Mouse (Mus musculus): Measurements from ENCODE around the gene Crip1. TPM values are rescaled to one million over a fixed set of nuclear protein-coding genes. Genes with fewer than 3 reads are reported as not detected.

The Crip1 gene
- total RNA-seq, 1 experiment = 173 TPM

GRCm38 (mm10) chr12:113133861-113134403 is 12.2 kb upstream of the Crip1 start:
- TF ChIP-seq HCFC1 (IDR thresholded peaks at IDR 0.05; ENCODE audit: borderline replicate concordance, insufficient read depth, low read length) (no peak), MAFK (IDR thresholded peaks at IDR 0.05; ENCODE audit: insufficient read depth, low read depth, low read length) (no peak), ZNF384 (IDR thresholded peaks at IDR 0.05; ENCODE audit: low read depth, low read length) (no peak), CHD2 (IDR thresholded peaks at IDR 0.05; ENCODE audit: low read depth, low read length) (no peak), ZC3H11A (IDR thresholded peaks at IDR 0.05; ENCODE audit: borderline replicate concordance, low read depth, low read length) (no peak)
- no peak overlapping the region for H3K4me3 ChIP-seq (ENCODE audit: insufficient read depth in 1 of 2, low read depth in 1 of 2, low read length in 2 of 2, poor library complexity in 1 of 2, severe bottlenecking in 1 of 2)
- no peak overlapping the region for H3K27ac ChIP-seq (ENCODE audit: insufficient read depth, low read depth, low read length, poor library complexity, severe bottlenecking)

GRCm38 (mm10) chr12:113134502-113134901 is 11.6 kb upstream of the Crip1 start:
- H3K9ac ChIP-seq (ENCODE audit: insufficient read depth, low read depth, low read length, poor library complexity, severe bottlenecking) = no peak overlapping the region
- no peak for DNase-seq (ENCODE audit: low read depth, low spot score)
- peaks cover 71% of the 10 kb centered on the region for H3K36me3 ChIP-seq (ENCODE audit: control insufficient read depth, insufficient read depth, low read length, poor library complexity, severe bottlenecking)
- H3K9me3 ChIP-seq (ENCODE audit: control insufficient read depth, insufficient read depth, low read depth, low read length) = no peaks in the 10 kb centered on the region
- H3K4me1 ChIP-seq (ENCODE audit: control insufficient read depth in 2 of 2, insufficient read depth in 2 of 2, low read length in 2 of 2, poor library complexity in 1 of 2) = peaks cover 0 to 10% of the 10 kb centered on the region in 2 experiments; a peak in 1 of 4 replicates
- TF ChIP-seq MAFK (IDR thresholded peaks at IDR 0.05; ENCODE audit: insufficient read depth, low read depth, low read length) (no peak), HCFC1 (IDR thresholded peaks at IDR 0.05; ENCODE audit: borderline replicate concordance, insufficient read depth, low read length) (no peak), ZC3H11A (IDR thresholded peaks at IDR 0.05; ENCODE audit: borderline replicate concordance, low read depth, low read length) (no peak), ZNF384 (IDR thresholded peaks at IDR 0.05; ENCODE audit: low read depth, low read length) (no peak), CHD2 (IDR thresholded peaks at IDR 0.05; ENCODE audit: low read depth, low read length) (no peak)
- in situ Hi-C loops (cut with MboI; ENCODE audit: low sequenced_read_pairs in 2 of 2, unreplicated experiment in 2 of 2) = no loop called here
- H3K4me3 ChIP-seq (ENCODE audit: insufficient read depth in 1 of 2, low read depth in 1 of 2, low read length in 2 of 2, poor library complexity in 1 of 2, severe bottlenecking in 1 of 2) = no peak overlapping the region
- H3K27ac ChIP-seq (ENCODE audit: insufficient read depth, low read depth, low read length, poor library complexity, severe bottlenecking) = no peak overlapping the region

More at GRCm38 (mm10) chr12:113133861-113134403, 12.2 kb upstream of the Crip1 start:
- Histone ChIP-seq H3K9me3 (ENCODE audit: control insufficient read depth, insufficient read depth, low read depth, low read length) (no peaks in the 10 kb centered on the region), H3K36me3 (ENCODE audit: control insufficient read depth, insufficient read depth, low read length, poor library complexity, severe bottlenecking) (peaks cover 77% of the 10 kb centered on the region), H3K4me1 (ENCODE audit: control insufficient read depth in 2 of 2, insufficient read depth in 2 of 2, low read length in 2 of 2, poor library complexity in 1 of 2) (peaks cover 0 to 5% of the 10 kb centered on the region in 2 experiments; a peak in 1 of 4 replicates), H3K9ac (ENCODE audit: insufficient read depth, low read depth, low read length, poor library complexity, severe bottlenecking) (no peak overlapping the region)
- in situ Hi-C loops (cut with MboI; ENCODE audit: low sequenced_read_pairs in 2 of 2, unreplicated experiment in 2 of 2) = no loop called here
- no peak for DNase-seq (ENCODE audit: low read depth, low spot score)

DNA sequence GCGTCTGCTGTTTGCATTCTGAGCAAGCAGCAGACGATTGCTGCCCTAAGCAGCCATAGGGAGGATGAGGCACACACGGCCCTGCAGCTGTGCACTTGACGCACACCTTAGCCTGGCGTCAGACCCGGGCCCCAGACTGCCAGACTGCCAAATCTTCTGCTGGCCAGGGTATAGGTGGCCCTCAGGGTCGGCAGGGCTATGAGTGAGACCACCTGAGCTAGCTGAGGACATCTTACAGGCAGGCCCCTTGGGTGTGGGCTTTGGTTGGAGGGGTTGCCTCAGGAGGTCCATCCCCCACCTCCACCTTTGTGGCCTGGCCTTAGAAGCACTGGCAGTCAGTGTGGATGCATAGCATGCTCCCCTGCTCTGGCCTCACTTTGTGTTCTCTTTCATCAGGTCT is 10.7 kb upstream of the Crip1 start:
- in situ Hi-C loops (cut with MboI; ENCODE audit: low sequenced_read_pairs in 2 of 2, unreplicated experiment in 2 of 2) = no loop called here
- peaks cover 63% of the 10 kb centered on the region for H3K36me3 ChIP-seq (ENCODE audit: control insufficient read depth, insufficient read depth, low read length, poor library complexity, severe bottlenecking)
- DNase-seq (ENCODE audit: low read depth, low spot score) = no peak
- no peak for TF ChIP-seq HCFC1 (IDR thresholded peaks at IDR 0.05; ENCODE audit: borderline replicate concordance, insufficient read depth, low read length)
- no peak for TF ChIP-seq CHD2 (IDR thresholded peaks at IDR 0.05; ENCODE audit: low read depth, low read length)
- TF ChIP-seq MAFK (IDR thresholded peaks at IDR 0.05; ENCODE audit: insufficient read depth, low read depth, low read length) = no peak
- no peak for TF ChIP-seq ZNF384 (IDR thresholded peaks at IDR 0.05; ENCODE audit: low read depth, low read length)
- no peak for TF ChIP-seq ZC3H11A (IDR thresholded peaks at IDR 0.05; ENCODE audit: borderline replicate concordance, low read depth, low read length)
- no peak overlapping the region for H3K27ac ChIP-seq (ENCODE audit: insufficient read depth, low read depth, low read length, poor library complexity, severe bottlenecking)
- H3K9ac ChIP-seq (ENCODE audit: insufficient read depth, low read depth, low read length, poor library complexity, severe bottlenecking) = no peak overlapping the region
- no peaks in the 10 kb centered on the region for H3K9me3 ChIP-seq (ENCODE audit: control insufficient read depth, insufficient read depth, low read depth, low read length)
- H3K4me3 ChIP-seq (ENCODE audit: insufficient read depth in 1 of 2, low read depth in 1 of 2, low read length in 2 of 2, poor library complexity in 1 of 2, severe bottlenecking in 1 of 2) = no peak overlapping the region
- H3K4me1 ChIP-seq (ENCODE audit: control insufficient read depth in 2 of 2, insufficient read depth in 2 of 2, low read length in 2 of 2, poor library complexity in 1 of 2) = peaks cover 0 to 13% of the 10 kb centered on the region in 2 experiments; a peak in 1 of 4 replicates

DNA sequence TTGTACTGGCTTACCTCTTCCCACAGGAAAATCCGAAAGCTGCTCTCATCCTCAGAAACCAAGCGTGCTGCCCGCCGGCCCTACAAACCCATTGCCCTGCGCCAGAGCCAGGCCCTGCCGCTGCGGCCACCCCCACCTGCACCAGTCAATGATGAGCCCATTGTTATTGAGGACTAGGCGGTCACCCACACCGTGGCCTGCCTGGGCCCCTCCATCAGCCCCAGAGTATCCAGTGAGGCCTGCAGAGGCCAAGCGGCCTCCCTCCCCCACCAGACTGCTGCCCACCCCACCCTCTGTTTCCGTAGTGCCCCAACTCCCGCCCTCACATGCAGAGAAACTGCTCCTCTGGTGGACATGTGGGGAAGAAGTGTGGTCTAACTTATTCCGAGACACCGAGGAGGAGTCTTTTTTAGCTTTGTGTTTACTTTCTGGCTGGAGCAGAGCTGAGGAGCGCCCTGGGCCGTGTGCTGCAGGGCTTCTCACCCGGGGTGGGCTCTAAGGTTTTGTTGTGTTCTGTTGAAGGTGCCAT is 9.6 kb upstream of the Crip1 start:
- TF ChIP-seq ZNF384 (IDR thresholded peaks at IDR 0.05; ENCODE audit: low read depth, low read length) (no peak), HCFC1 (IDR thresholded peaks at IDR 0.05; ENCODE audit: borderline replicate concordance, insufficient read depth, low read length) (no peak), CHD2 (IDR thresholded peaks at IDR 0.05; ENCODE audit: low read depth, low read length) (no peak), ZC3H11A (IDR thresholded peaks at IDR 0.05; ENCODE audit: borderline replicate concordance, low read depth, low read length) (no peak), MAFK (IDR thresholded peaks at IDR 0.05; ENCODE audit: insufficient read depth, low read depth, low read length) (no peak)
- H3K27ac ChIP-seq (ENCODE audit: insufficient read depth, low read depth, low read length, poor library complexity, severe bottlenecking) = no peak overlapping the region
- peaks cover 52% of the 10 kb centered on the region for H3K36me3 ChIP-seq (ENCODE audit: control insufficient read depth, insufficient read depth, low read length, poor library complexity, severe bottlenecking)
- no peaks in the 10 kb centered on the region for H3K9me3 ChIP-seq (ENCODE audit: control insufficient read depth, insufficient read depth, low read depth, low read length)
- in situ Hi-C loops (cut with MboI; ENCODE audit: low sequenced_read_pairs in 2 of 2, unreplicated experiment in 2 of 2) = no loop called here
- DNase-seq (ENCODE audit: low read depth, low spot score) = no peak
- no peak overlapping the region for H3K4me3 ChIP-seq (ENCODE audit: insufficient read depth in 1 of 2, low read depth in 1 of 2, low read length in 2 of 2, poor library complexity in 1 of 2, severe bottlenecking in 1 of 2)
- no peak overlapping the region for H3K9ac ChIP-seq (ENCODE audit: insufficient read depth, low read depth, low read length, poor library complexity, severe bottlenecking)
- H3K4me1 ChIP-seq (ENCODE audit: control insufficient read depth in 2 of 2, insufficient read depth in 2 of 2, low read length in 2 of 2, poor library complexity in 1 of 2) = peaks cover 0 to 16% of the 10 kb centered on the region in 2 experiments; a peak in 1 of 4 replicates

Measured in ES-E14 (cell line).